Mouse (Mus musculus) layer of hippocampus, adult 6 months (tissue): ENCODE results near the gene Srgn. TPM values are rescaled to one million over a fixed set of nuclear protein-coding genes. Genes with fewer than 3 reads are reported as not detected.

ENCODE experiments used
- long read RNA-seq, 2 experiments: library from polyadenylated mRNA; unstranded; transcript quantifications; one replicate each; pipeline ENCODE4 v2.0.0; 2019 to 2020
- polyA plus RNA-seq: library from polyadenylated mRNA; unstranded; fragments of <200 nt; fragmentation: Nextera tagmentation; gene quantifications from 2 replicates; pipeline ENCODE4 v1.2.3, GENCODE M21; 2021

The Srgn gene
- polyA plus RNA-seq = 15.4 and 19.4 TPM in 2 replicates
- long read RNA-seq, experiment 1, transcript Srgn-201 (3 exons, 938 nt) = major isoform, 13 of 18 reads
- long read RNA-seq, experiment 1, partial matches to known transcripts = 1 of 18 reads
- long read RNA-seq, experiment 1, other reads (novel, unspliced or antisense) = 2 of 18 reads
- long read RNA-seq, experiment 2, transcript Srgn-201 (3 exons, 938 nt) = major isoform, 8 of 10 reads
- long read RNA-seq, experiment 2, partial matches to known transcripts = 0 of 10 reads
- long read RNA-seq, experiment 2, other reads (novel, unspliced or antisense) = 1 of 10 reads

GRCm38 (mm10) chr10:62527351-62527750 is at the start of gene Srgn:
Gene Srgn (minus strand): TSS chr10:62527451.

GRCm38 (mm10) chr10:62486618-62487415 is 40.4 kb downstream of the Srgn start, which contains the start of gene Vps26a:
Gene Vps26a (minus strand): TSS chr10:62486805.

GRCm38 (mm10) chr10:62449364-62450279 is 77.6 kb downstream of the Srgn start, which contains the start of the genes 4930507D05Rik and Supv3l1:
Gene 4930507D05Rik (plus strand): TSS chr10:62449489.
Gene Supv3l1 (minus strand): TSS chr10:62449738.

Other genes starting within 250 kb of the Srgn start
- 22.6 and 25.9 TPM in 2 replicates for gene Hk1, start 147.5 kb downstream of the Srgn start, polyA plus RNA-seq
- gene Hkdc1, start 105.0 kb downstream of the Srgn start, polyA plus RNA-seq = 0.78 and 1.0 TPM in 2 replicates
- 0.79 and 0.83 TPM in 2 replicates for gene 4930507D05Rik, start 78.0 kb downstream of the Srgn start, polyA plus RNA-seq
- gene Supv3l1, start 77.7 kb downstream of the Srgn start, polyA plus RNA-seq = 14.9 and 16.0 TPM in 2 replicates
- gene Vps26a, start 40.6 kb downstream of the Srgn start, polyA plus RNA-seq = 46.9 and 49.3 TPM in 2 replicates
- 61.2 and 73.1 TPM in 2 replicates for gene Kif1bp, start 51.0 kb upstream of the Srgn start, polyA plus RNA-seq
- 4.3 and 4.7 TPM in 2 replicates for gene Ddx21, start 74.8 kb upstream of the Srgn start, polyA plus RNA-seq
- gene Ddx50, start 123.8 kb upstream of the Srgn start, polyA plus RNA-seq = 36.0 and 37.4 TPM in 2 replicates
- 1.6 and 1.9 TPM in 2 replicates for gene Stox1, start 198.7 kb upstream of the Srgn start, polyA plus RNA-seq